Mouse (Mus musculus) midbrain, embryonic 12.5 days (tissue): ENCODE results near the gene Pde4d. TPM values are rescaled to one million over a fixed set of nuclear protein-coding genes. Genes with fewer than 3 reads are reported as not detected.

Experiments
- ATAC-seq: fragments of 200-750 bp; cut with Nextera tagmentation; 2 replicates; pipeline ENCODE4 v1.8.0; 2017; ENCODE audit warnings: low read depth, moderate TSS enrichment, moderate library complexity; ENCODE audit not compliant: low FRiP score
- H3K27ac ChIP-seq: fragments of 300-500 bp; sonication (generic); replicated peaks from 2 replicates; pipeline ENCODE4 v1.5.1; 2016; ENCODE audit warnings: mild to moderate bottlenecking
- H3K27me3 ChIP-seq: fragments of 300-500 bp; sonication (generic); 2 replicates; pipeline ENCODE4 v1.6.1; 2016; ENCODE audit warnings: mild to moderate bottlenecking
- H3K36me3 ChIP-seq: fragments of 300-500 bp; sonication (generic); 2 replicates; pipeline ENCODE4 v1.6.1; 2016
- H3K4me1 ChIP-seq: fragments of 300-500 bp; sonication (generic); 2 replicates; pipeline ENCODE4 v1.6.1; 2016
- H3K4me2 ChIP-seq: fragments of 300-500 bp; sonication (generic); replicated peaks from 2 replicates; pipeline ENCODE4 v1.6.1; 2016; ENCODE audit warnings: mild to moderate bottlenecking, moderate library complexity
- H3K4me3 ChIP-seq: fragments of 300-500 bp; sonication (generic); 2 replicates; pipeline ENCODE4 v1.5.1; 2016; ENCODE audit warnings: mild to moderate bottlenecking
- H3K9ac ChIP-seq: fragments of 300-500 bp; sonication (generic); replicated peaks from 2 replicates; pipeline ENCODE4 v1.6.1; 2016; ENCODE audit warnings: mild to moderate bottlenecking, moderate library complexity
- H3K9me3 ChIP-seq: fragments of 300-500 bp; sonication (generic); 2 replicates; pipeline ENCODE4 v1.6.1; 2016; ENCODE audit warnings: mild to moderate bottlenecking
- WGBS: fragments of 180-500 bp; shearing (Covaris S2); methylation state at CpG from one replicate; pipeline ENCODE4 v1.1.7; 2016; 5-methylcytosine and 5-hydroxymethylcytosine counted together
- polyA plus RNA-seq: library from polyadenylated mRNA; unstranded; fragments of >200 nt; fragmentation: Nextera tagmentation; extraction: Ambion mirVana; gene quantifications from 2 replicates; pipeline ENCODE4 v1.2.1, GENCODE M21; 2016

The Pde4d gene
- polyA plus RNA-seq, 1 experiment from 2014 or later, result 21.4 TPM

GRCm38 (mm10) chr13:109181363-109181762, 731.6 kb downstream of the Pde4d start:
- no peaks in the 10 kb centered on the region for H3K9me3 ChIP-seq
- no peak overlapping the region for H3K9ac ChIP-seq
- H3K27ac ChIP-seq, result no peak overlapping the region
- 82% methylated on average over 6 of the region's 6 CpGs for WGBS
- H3K4me3 ChIP-seq, result no peak overlapping the region
- no peak for ATAC-seq
- H3K4me2 ChIP-seq, result no peak overlapping the region
- no peaks in the 10 kb centered on the region for H3K4me1 ChIP-seq
- H3K27me3 ChIP-seq, result no peaks in the 10 kb centered on the region
- no peaks in the 10 kb centered on the region for H3K36me3 ChIP-seq

- WGBS, result 91% methylated on average over 4 of the region's 4 CpGs
- Histone ChIP-seq H3K27me3 (no peaks in the 10 kb centered on the region), H3K9ac (no peak overlapping the region), H3K36me3 (no peaks in the 10 kb centered on the region), H3K27ac (no peak overlapping the region), H3K4me1 (no peaks in the 10 kb centered on the region), H3K4me2 (no peak overlapping the region), H3K4me3 (no peak overlapping the region), H3K9me3 (no peaks in the 10 kb centered on the region)
- no peak for ATAC-seq
Measured at GRCm38 (mm10) chr13:109190652-109191051, 740.9 kb downstream of the Pde4d start.

- H3K9me3 ChIP-seq, result no peaks in the 10 kb centered on the region
- H3K27me3 ChIP-seq, result no peaks in the 10 kb centered on the region
- no peaks in the 10 kb centered on the region for H3K4me1 ChIP-seq
- H3K36me3 ChIP-seq, result no peaks in the 10 kb centered on the region
- H3K4me3 ChIP-seq, result no peak overlapping the region
- H3K9ac ChIP-seq, result no peak overlapping the region
- no peak overlapping the region for H3K4me2 ChIP-seq
- no peak for ATAC-seq
- H3K27ac ChIP-seq, result no peak overlapping the region
- WGBS, result 85% methylated on average over 4 of the region's 4 CpGs
Measured at GRCm38 (mm10) chr13:109191176-109191575, 741.4 kb downstream of the Pde4d start.

GRCm38 (mm10) chr13:109205541-109205940, 755.8 kb downstream of the Pde4d start:
- no peaks in the 10 kb centered on the region for H3K4me1 ChIP-seq
- H3K4me3 ChIP-seq, result no peak overlapping the region
- no peaks in the 10 kb centered on the region for H3K27me3 ChIP-seq
- no peaks in the 10 kb centered on the region for H3K36me3 ChIP-seq
- H3K27ac ChIP-seq, result no peak overlapping the region
- H3K4me2 ChIP-seq, result no peak overlapping the region
- H3K9ac ChIP-seq, result no peak overlapping the region
- no peaks in the 10 kb centered on the region for H3K9me3 ChIP-seq
- WGBS, result 48% methylated on average over 9 of the region's 9 CpGs
- ATAC-seq, result no peak

- 95% methylated on average over 16 of the region's 16 CpGs for WGBS
Measured at GRCm38 (mm10) chr13:109208607-109209006, 758.9 kb downstream of the Pde4d start.

GRCm38 (mm10) chr13:109209413-109209812, 759.7 kb downstream of the Pde4d start:
- H3K36me3 ChIP-seq, result no peaks in the 10 kb centered on the region
- ATAC-seq, result no peak
- no peaks in the 10 kb centered on the region for H3K4me1 ChIP-seq
- H3K9me3 ChIP-seq, result no peaks in the 10 kb centered on the region
- H3K4me3 ChIP-seq, result no peak overlapping the region
- H3K4me2 ChIP-seq, result no peak overlapping the region
- whole genome bisulfite sequencing, result 77% methylated on average over 6 of the region's 6 CpGs
- H3K27ac ChIP-seq, result no peak overlapping the region
- H3K9ac ChIP-seq, result no peak overlapping the region
- H3K27me3 ChIP-seq, result peaks cover 9% of the 10 kb centered on the region

More at GRCm38 (mm10) chr13:109208607-109209006, 758.9 kb downstream of the Pde4d start:
- Histone ChIP-seq H3K9me3 (no peaks in the 10 kb centered on the region), H3K4me3 (no peak overlapping the region), H3K9ac (no peak overlapping the region), H3K27ac (no peak overlapping the region), H3K4me1 (no peaks in the 10 kb centered on the region), H3K27me3 (peaks cover 9% of the 10 kb centered on the region), H3K36me3 (no peaks in the 10 kb centered on the region), H3K4me2 (no peak overlapping the region)
- no peak for ATAC-seq

GRCm38 (mm10) chr13:109210403-109210802, 760.7 kb downstream of the Pde4d start:
- WGBS, result 6% methylated on average over 4 of the region's 4 CpGs
- H3K9me3 ChIP-seq, result no peaks in the 10 kb centered on the region
- ATAC-seq, result no peak
- H3K27ac ChIP-seq, result no peak overlapping the region
- no peak overlapping the region for H3K4me3 ChIP-seq
- no peaks in the 10 kb centered on the region for H3K4me1 ChIP-seq
- H3K9ac ChIP-seq, result no peak overlapping the region
- H3K36me3 ChIP-seq, result no peaks in the 10 kb centered on the region
- peaks cover 9% of the 10 kb centered on the region for H3K27me3 ChIP-seq
- no peak overlapping the region for H3K4me2 ChIP-seq

GRCm38 (mm10) chr13:109211471-109211870, 761.7 kb downstream of the Pde4d start:
- no peaks in the 10 kb centered on the region for H3K4me1 ChIP-seq
- H3K4me3 ChIP-seq, result no peak overlapping the region
- H3K36me3 ChIP-seq, result no peaks in the 10 kb centered on the region
- no peak overlapping the region for H3K4me2 ChIP-seq
- WGBS, result 72% methylated on average over 8 of the region's 8 CpGs
- no peak overlapping the region for H3K27ac ChIP-seq
- H3K9me3 ChIP-seq, result no peaks in the 10 kb centered on the region
- ATAC-seq, result no peak
- H3K9ac ChIP-seq, result no peak overlapping the region
- H3K27me3 ChIP-seq, result peaks cover 9% of the 10 kb centered on the region

- H3K4me2 ChIP-seq, result no peak overlapping the region
- H3K4me3 ChIP-seq, result no peak overlapping the region
- peaks cover 9% of the 10 kb centered on the region for H3K27me3 ChIP-seq
- WGBS, result 60% methylated on average over 16 of the region's 16 CpGs
- no peak overlapping the region for H3K27ac ChIP-seq
- no peaks in the 10 kb centered on the region for H3K36me3 ChIP-seq
- no peak for ATAC-seq
- no peaks in the 10 kb centered on the region for H3K9me3 ChIP-seq
- no peaks in the 10 kb centered on the region for H3K4me1 ChIP-seq
- H3K9ac ChIP-seq, result no peak overlapping the region
Measured at GRCm38 (mm10) chr13:109211941-109212487, 762.3 kb downstream of the Pde4d start.

- Histone ChIP-seq H3K27me3 (peaks cover 9% of the 10 kb centered on the region), H3K36me3 (no peaks in the 10 kb centered on the region), H3K27ac (no peak overlapping the region), H3K9me3 (no peaks in the 10 kb centered on the region), H3K9ac (no peak overlapping the region), H3K4me2 (peak overlapping the region; percentile 31), H3K4me1 (no peaks in the 10 kb centered on the region), H3K4me3 (no peak overlapping the region)
- peak; percentile 73 for ATAC-seq
- 31% methylated on average over 13 of the region's 13 CpGs for WGBS
Measured at GRCm38 (mm10) chr13:109212788-109213473, 763.2 kb downstream of the Pde4d start.

GRCm38 (mm10) chr13:109219019-109219725, 769.4 kb downstream of the Pde4d start:
- no peak overlapping the region for H3K4me2 ChIP-seq
- no peak overlapping the region for H3K27ac ChIP-seq
- H3K27me3 ChIP-seq, result no peaks in the 10 kb centered on the region
- no peaks in the 10 kb centered on the region for H3K9me3 ChIP-seq
- ATAC-seq, result no peak
- 91% methylated on average over 8 of the region's 8 CpGs for WGBS
- H3K4me1 ChIP-seq, result no peaks in the 10 kb centered on the region
- no peaks in the 10 kb centered on the region for H3K36me3 ChIP-seq
- H3K9ac ChIP-seq, result no peak overlapping the region
- H3K4me3 ChIP-seq, result no peak overlapping the region

- Histone ChIP-seq H3K36me3 (no peaks in the 10 kb centered on the region), H3K9me3 (no peaks in the 10 kb centered on the region), H3K4me3 (no peak overlapping the region), H3K4me2 (no peak overlapping the region), H3K4me1 (0 out of 2 replicates have a peak, but pooled peaks cover 4% of the 10 kb centered on the region), H3K27ac (no peak overlapping the region), H3K27me3 (no peaks in the 10 kb centered on the region), H3K9ac (no peak overlapping the region)
- WGBS, result 32% methylated on average over 8 of the region's 8 CpGs
- peak; percentile 60 for ATAC-seq
Measured at GRCm38 (mm10) chr13:109228967-109229617, 779.3 kb downstream of the Pde4d start.
